Mouse (Mus musculus): ENCODE measurements at regions not wholly inside any gene's neighbourhood (a gene's known extent, or its start where the extent isn't known, plus 50 kb on each side); places are given as distances from the start of the nearest gene placed in this dataset.

GRCm38 (mm10) chr2:74187963-74188790 is 277.1 kb upstream of the Atp5g3 start:
- DNase-seq (ENCODE audit: low read depth, low spot score) = no peak

- no peak for DNase-seq (ENCODE audit: low read depth, low spot score)
Observed at GRCm38 (mm10) chr2:74178106-74178505, 267.0 kb upstream of the Atp5g3 start.

GRCm38 (mm10) chr2:74168776-74169570 is 257.8 kb upstream of the Atp5g3 start:
- DNase-seq (ENCODE audit: low read depth, low spot score) = no peak

GRCm38 (mm10) chr2:74168307-74168706 is 257.2 kb upstream of the Atp5g3 start:
- DNase-seq (ENCODE audit: low read depth, low spot score) = no peak

GRCm38 (mm10) chr2:74154062-74154461 is 242.9 kb upstream of the Atp5g3 start:
- DNase-seq (ENCODE audit: low read depth, low spot score) = no peak

GRCm38 (mm10) chr2:74153247-74153850 is 242.2 kb upstream of the Atp5g3 start:
- DNase-seq (ENCODE audit: low read depth, low spot score) = peak; percentile 58

GRCm38 (mm10) chr2:74152534-74153246 is 241.6 kb upstream of the Atp5g3 start:
- DNase-seq (ENCODE audit: low read depth, low spot score) = no peak

GRCm38 (mm10) chr2:74147193-74147592 is 236.1 kb upstream of the Atp5g3 start:
- DNase-seq (ENCODE audit: low read depth, low spot score) = peak; percentile 40

GRCm38 (mm10) chr2:74136624-74137003 is 225.5 kb upstream of the Atp5g3 start:
- peak; percentile 50 for DNase-seq (ENCODE audit: low read depth, low spot score)

GRCm38 (mm10) chr2:74135963-74136623 is 225.0 kb upstream of the Atp5g3 start:
- DNase-seq (ENCODE audit: low read depth, low spot score) = no peak

- DNase-seq (ENCODE audit: low read depth, low spot score) = no peak
Observed at GRCm38 (mm10) chr2:74130141-74130588, 219.0 kb upstream of the Atp5g3 start.

GRCm38 (mm10) chr2:74128782-74129538 is 217.8 kb upstream of the Atp5g3 start:
- DNase-seq (ENCODE audit: low read depth, low spot score) = no peak

GRCm38 (mm10) chr2:74127136-74127535 is 216.0 kb upstream of the Atp5g3 start:
- DNase-seq (ENCODE audit: low read depth, low spot score) = no peak

GRCm38 (mm10) chr2:74124252-74124651 is 213.1 kb upstream of the Atp5g3 start:
- DNase-seq (ENCODE audit: low read depth, low spot score) = no peak

GRCm38 (mm10) chr2:74123360-74124074 is 212.4 kb upstream of the Atp5g3 start:
- no peak for DNase-seq (ENCODE audit: low read depth, low spot score)

- no peak for DNase-seq (ENCODE audit: low read depth, low spot score)
Observed at GRCm38 (mm10) chr2:74122937-74123336, 211.8 kb upstream of the Atp5g3 start.

- DNase-seq (ENCODE audit: low read depth, low spot score) = no peak
Observed at GRCm38 (mm10) chr2:74120051-74120450, 208.9 kb upstream of the Atp5g3 start.

- DNase-seq (ENCODE audit: low read depth, low spot score) = no peak
Observed at GRCm38 (mm10) chr2:74119167-74119937, 208.2 kb upstream of the Atp5g3 start.

- no peak for DNase-seq (ENCODE audit: low read depth, low spot score)
Observed at GRCm38 (mm10) chr2:74106472-74106871, 195.3 kb upstream of the Atp5g3 start.
